Mouse (Mus musculus): ENCODE measurements around the gene Defb6. TPM values are rescaled to one million over a fixed set of nuclear protein-coding genes. Genes with fewer than 3 reads are reported as not detected.

The Defb6 gene
- polyA plus RNA-seq (2016; fragmentation: Nextera tagmentation; extraction: Ambion mirVana), result not detected in 2 replicates

- H3K9me3 ChIP-seq (replicated peaks), result no peaks in the 10 kb centered on the region
- H3K27ac ChIP-seq, result no peak within 1 kb of the TSS
- H3K27me3 ChIP-seq (replicated peaks), result no peaks in the 10 kb centered on the region
- H3K9ac ChIP-seq, result no peak within 1 kb of the TSS
- H3K4me3 ChIP-seq, result no peak within 1 kb of the TSS
- no peaks in the 10 kb centered on the region for H3K4me1 ChIP-seq
- H3K36me3 ChIP-seq, result no peaks in the 10 kb centered on the region
- no peak for ATAC-seq
- 56% methylated on average over 1 of the region's 1 CpGs for WGBS (ENCODE audit: insufficient replicate concordance)
- H3K4me2 ChIP-seq, result no peak within 1 kb of the TSS
Measured at GRCm38 (mm10) chr8:19225161-19225560, at the start of gene Defb6. TSS of gene Defb6 (plus strand) at chr8:19225478.

GRCm38 (mm10) chr8:19238101-19238500 is 12.8 kb downstream of the Defb6 start:
- H3K4me2 ChIP-seq, result no peak overlapping the region
- 0 out of 2 replicates have a peak, but pooled peaks cover 8% of the 10 kb centered on the region for H3K9me3 ChIP-seq (replicated peaks)
- H3K4me3 ChIP-seq, result no peak overlapping the region
- 55% methylated on average over 1 of the region's 1 CpGs for WGBS (ENCODE audit: insufficient replicate concordance)
- H3K27me3 ChIP-seq (replicated peaks), result no peaks in the 10 kb centered on the region
- no peaks in the 10 kb centered on the region for H3K36me3 ChIP-seq
- no peak for ATAC-seq
- no peak overlapping the region for H3K27ac ChIP-seq
- no peaks in the 10 kb centered on the region for H3K4me1 ChIP-seq
- no peak overlapping the region for H3K9ac ChIP-seq

- Histone ChIP-seq H3K36me3 (no peaks in the 10 kb centered on the region), H3K27ac (no peak within 1 kb of the TSS), H3K4me1 (no peaks in the 10 kb centered on the region), H3K9me3 (replicated peaks) (peaks cover 9% of the 10 kb centered on the region; the same call in 1 of the 2 replicates), H3K4me3 (no peak within 1 kb of the TSS), H3K9ac (no peak within 1 kb of the TSS), H3K27me3 (replicated peaks) (no peaks in the 10 kb centered on the region), H3K4me2 (no peak within 1 kb of the TSS)
- no peak for ATAC-seq
- 69% methylated on average over 2 of the region's 2 CpGs for WGBS (ENCODE audit: insufficient replicate concordance)
Measured at GRCm38 (mm10) chr8:19239616-19240015, 14.3 kb downstream of the Defb6 start, which contains the start of gene Defb46. TSS of gene Defb46 (plus strand) at chr8:19239916.

GRCm38 (mm10) chr8:19247280-19247679 is 22.0 kb downstream of the Defb6 start, which contains the start of gene Defb5:
TSS of gene Defb5 (plus strand) at chr8:19247580.
- H3K36me3 ChIP-seq, result no peaks in the 10 kb centered on the region
- WGBS (ENCODE audit: insufficient replicate concordance), result 76% methylated on average over 5 of the region's 5 CpGs
- H3K4me1 ChIP-seq, result no peaks in the 10 kb centered on the region
- ATAC-seq, result no peak
- no peak within 1 kb of the TSS for H3K9ac ChIP-seq
- no peak within 1 kb of the TSS for H3K4me2 ChIP-seq
- peaks cover 7% of the 10 kb centered on the region; the same call in 1 of the 2 replicates for H3K9me3 ChIP-seq (replicated peaks)
- H3K4me3 ChIP-seq, result no peak within 1 kb of the TSS
- no peak within 1 kb of the TSS for H3K27ac ChIP-seq
- no peaks in the 10 kb centered on the region for H3K27me3 ChIP-seq (replicated peaks)

- Histone ChIP-seq H3K4me3 (no peak overlapping the region), H3K9me3 (replicated peaks) (no peaks in the 10 kb centered on the region), H3K4me2 (no peak overlapping the region), H3K27ac (no peak overlapping the region), H3K27me3 (replicated peaks) (no peaks in the 10 kb centered on the region), H3K4me1 (no peaks in the 10 kb centered on the region), H3K36me3 (no peaks in the 10 kb centered on the region), H3K9ac (no peak overlapping the region)
- ATAC-seq, result no peak
Measured at GRCm38 (mm10) chr8:19258136-19258535, 32.9 kb downstream of the Defb6 start.

- Histone ChIP-seq H3K36me3 (no peaks in the 10 kb centered on the region), H3K9me3 (replicated peaks) (no peaks in the 10 kb centered on the region), H3K9ac (no peak overlapping the region), H3K27me3 (replicated peaks) (no peaks in the 10 kb centered on the region), H3K4me3 (no peak overlapping the region), H3K4me1 (no peaks in the 10 kb centered on the region), H3K4me2 (no peak overlapping the region), H3K27ac (no peak overlapping the region)
- no peak for ATAC-seq
- 35% methylated on average over 3 of the region's 3 CpGs for WGBS (ENCODE audit: insufficient replicate concordance)
Measured at GRCm38 (mm10) chr8:19259667-19260066, 34.4 kb downstream of the Defb6 start.

Other genes starting within 250 kb of the Defb6 start
- gene Defb40, start 247.2 kb upstream of the Defb6 start, polyA plus RNA-seq (2016; fragmentation: Nextera tagmentation; extraction: Ambion mirVana), result not detected in 2 replicates
- gene Defb37, start 234.4 kb upstream of the Defb6 start, polyA plus RNA-seq (2016; fragmentation: Nextera tagmentation; extraction: Ambion mirVana), result not detected in 2 replicates
- gene Defb38, start 198.9 kb upstream of the Defb6 start, polyA plus RNA-seq (2016; fragmentation: Nextera tagmentation; extraction: Ambion mirVana), result not detected in 2 replicates
- gene Defb39, start 160.7 kb upstream of the Defb6 start, polyA plus RNA-seq (2016; fragmentation: Nextera tagmentation; extraction: Ambion mirVana), result not detected in 2 replicates
- gene Defb12, start 110.6 kb upstream of the Defb6 start, polyA plus RNA-seq (2016; fragmentation: Nextera tagmentation; extraction: Ambion mirVana), result not detected in 2 replicates
- not detected in 2 replicates for gene Defb34, start 101.7 kb upstream of the Defb6 start, polyA plus RNA-seq (2016; fragmentation: Nextera tagmentation; extraction: Ambion mirVana)
- gene Gm45826, start 84.7 kb upstream of the Defb6 start, polyA plus RNA-seq (2016; fragmentation: Nextera tagmentation; extraction: Ambion mirVana), result not detected in 2 replicates
- gene Defb14, start 31.1 kb upstream of the Defb6 start, polyA plus RNA-seq (2016; fragmentation: Nextera tagmentation; extraction: Ambion mirVana), result not detected in 2 replicates
- gene Defb4, start 26.8 kb upstream of the Defb6 start, polyA plus RNA-seq (2016; fragmentation: Nextera tagmentation; extraction: Ambion mirVana), result not detected in 2 replicates
- not detected in 2 replicates for gene Defb46, start 14.4 kb downstream of the Defb6 start, polyA plus RNA-seq (2016; fragmentation: Nextera tagmentation; extraction: Ambion mirVana)
- not detected in 2 replicates for gene Defb5, start 22.1 kb downstream of the Defb6 start, polyA plus RNA-seq (2016; fragmentation: Nextera tagmentation; extraction: Ambion mirVana)
- not detected in 2 replicates for gene Defb3, start 67.9 kb downstream of the Defb6 start, polyA plus RNA-seq (2016; fragmentation: Nextera tagmentation; extraction: Ambion mirVana)
- not detected in 2 replicates for gene Defb8, start 222.1 kb downstream of the Defb6 start, polyA plus RNA-seq (2016; fragmentation: Nextera tagmentation; extraction: Ambion mirVana)

Measured in liver, embryonic 12.5 days (tissue).